Mouse (Mus musculus): Measurements from ENCODE around the gene Dlk1.

Dlk1 gene

GRCm38 (mm10) chr12:109452592-109452991 lies at the start of gene Dlk1:
Gene Dlk1 (plus strand): TSS chr12:109452823.
- ATAC-seq (ENCODE audit: insufficient number of reproducible peaks, low FRiP score, low TSS enrichment), result no peak

DNA sequence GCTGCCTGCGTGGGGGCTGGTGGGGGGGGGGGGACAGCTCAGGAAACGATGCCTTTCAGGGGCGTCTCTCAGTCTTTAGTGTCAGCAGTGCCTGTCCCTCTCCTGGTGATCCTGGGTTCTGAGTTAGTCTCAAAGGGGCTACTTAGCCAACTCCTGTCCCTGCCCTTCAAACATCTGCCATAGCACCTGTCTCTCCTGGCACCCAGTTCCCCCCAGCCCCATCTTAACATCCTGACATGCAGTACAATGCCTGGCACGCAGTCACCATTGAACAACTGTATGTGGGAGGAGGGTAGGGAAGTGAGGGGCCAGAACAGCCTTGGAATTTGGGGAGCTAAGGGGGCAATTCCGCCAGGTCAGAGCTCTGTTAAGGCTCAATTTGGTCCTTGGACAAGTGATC lies 49.7 kb upstream of the Dlk1 start:
- ATAC-seq (ENCODE audit: insufficient number of reproducible peaks, low FRiP score, low TSS enrichment), result no peak

- ATAC-seq (ENCODE audit: insufficient number of reproducible peaks, low FRiP score, low TSS enrichment), result no peak
Measured at GRCm38 (mm10) chr12:109403752-109404151, 48.9 kb upstream of the Dlk1 start.

- no peak for ATAC-seq (ENCODE audit: insufficient number of reproducible peaks, low FRiP score, low TSS enrichment)
Measured at GRCm38 (mm10) chr12:109406018-109406417, 46.6 kb upstream of the Dlk1 start.

DNA sequence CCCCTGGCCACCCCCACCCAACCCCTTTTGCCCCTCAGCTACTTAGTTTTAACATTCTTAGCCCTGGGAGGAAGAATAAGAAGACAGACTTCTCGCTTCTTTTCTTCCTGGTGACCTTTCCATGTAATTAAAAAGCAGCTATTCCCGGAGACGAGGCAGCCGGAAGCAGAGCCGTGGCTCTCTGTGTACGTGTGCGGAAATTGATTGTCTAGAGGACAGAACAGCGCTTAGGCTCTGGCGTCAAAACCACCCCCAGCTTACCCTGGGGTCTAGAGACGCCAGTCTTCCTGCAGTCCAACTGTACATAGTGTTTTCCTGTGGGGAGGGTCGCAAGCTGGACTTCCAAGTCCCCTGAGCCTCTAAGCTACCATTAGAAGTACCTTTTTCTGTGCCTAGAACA lies 41.9 kb upstream of the Dlk1 start:
- ATAC-seq (ENCODE audit: insufficient number of reproducible peaks, low FRiP score, low TSS enrichment), result no peak

- ATAC-seq (ENCODE audit: insufficient number of reproducible peaks, low FRiP score, low TSS enrichment), result no peak
Measured at GRCm38 (mm10) chr12:109411172-109412070, 41.2 kb upstream of the Dlk1 start.

DNA sequence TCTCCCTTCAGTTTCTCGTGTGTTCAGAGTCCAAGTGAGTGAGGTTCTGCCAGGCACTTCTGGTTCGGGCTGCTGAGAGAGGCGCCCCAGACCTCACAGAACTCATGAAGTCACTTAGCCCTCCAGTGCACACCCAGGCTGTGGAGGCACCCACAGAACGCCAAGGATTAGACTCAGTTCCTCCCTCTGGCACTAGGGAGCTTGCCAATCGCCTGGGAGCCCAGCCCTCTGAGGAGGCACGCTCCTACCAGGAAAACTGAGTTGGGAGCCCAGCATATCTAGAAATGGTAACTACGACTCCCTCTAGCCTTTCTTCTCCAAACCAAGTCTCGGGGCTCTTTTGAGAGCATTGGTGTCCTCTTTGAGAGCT lies 40.6 kb upstream of the Dlk1 start:
- no peak for ATAC-seq (ENCODE audit: insufficient number of reproducible peaks, low FRiP score, low TSS enrichment)

GRCm38 (mm10) chr12:109412675-109413074 lies 39.9 kb upstream of the Dlk1 start:
- no peak for ATAC-seq (ENCODE audit: insufficient number of reproducible peaks, low FRiP score, low TSS enrichment)

GRCm38 (mm10) chr12:109413321-109413720 lies 39.3 kb upstream of the Dlk1 start:
- ATAC-seq (ENCODE audit: insufficient number of reproducible peaks, low FRiP score, low TSS enrichment), result no peak

GRCm38 (mm10) chr12:109416681-109417080 lies 35.9 kb upstream of the Dlk1 start:
- no peak for ATAC-seq (ENCODE audit: insufficient number of reproducible peaks, low FRiP score, low TSS enrichment)

DNA sequence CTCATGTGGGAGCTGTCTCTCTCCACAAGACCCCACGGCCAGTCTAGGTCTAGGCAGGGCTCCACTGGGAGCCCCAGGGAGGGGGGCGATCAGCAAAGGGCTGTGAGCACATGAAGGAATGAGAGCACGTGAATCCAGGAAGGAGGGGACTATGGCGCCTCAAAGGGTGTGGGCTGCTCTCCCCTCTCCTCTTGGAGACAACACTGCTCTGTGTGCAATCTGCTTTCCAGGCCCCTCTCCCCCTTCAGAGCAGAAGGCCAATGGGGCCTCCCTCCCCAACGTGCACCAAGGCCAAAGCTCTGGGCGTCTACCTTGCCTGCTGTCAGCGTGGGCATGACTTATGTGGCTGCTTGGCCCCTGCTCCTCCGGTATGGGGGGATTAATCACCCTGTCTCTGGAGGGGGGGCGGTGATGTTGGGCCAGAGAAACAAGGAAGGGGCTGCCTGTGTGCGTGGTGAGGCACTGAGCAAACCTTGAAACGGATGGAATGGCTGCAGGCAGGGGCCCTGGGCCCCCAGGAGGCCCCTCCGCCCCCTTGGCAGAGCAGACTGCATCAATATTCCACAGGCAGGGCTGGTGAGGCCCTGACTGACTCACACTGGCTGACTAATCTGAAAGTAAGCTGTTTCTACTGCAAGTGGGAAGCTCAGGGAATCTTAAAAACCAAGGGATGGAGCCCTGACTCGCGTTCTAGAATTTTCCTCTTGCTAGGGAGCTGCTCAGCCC lies 35.0 kb upstream of the Dlk1 start:
- ATAC-seq (ENCODE audit: insufficient number of reproducible peaks, low FRiP score, low TSS enrichment), result no peak

- no peak for ATAC-seq (ENCODE audit: insufficient number of reproducible peaks, low FRiP score, low TSS enrichment)
Measured at GRCm38 (mm10) chr12:109420006-109420405, 32.6 kb upstream of the Dlk1 start.

DNA sequence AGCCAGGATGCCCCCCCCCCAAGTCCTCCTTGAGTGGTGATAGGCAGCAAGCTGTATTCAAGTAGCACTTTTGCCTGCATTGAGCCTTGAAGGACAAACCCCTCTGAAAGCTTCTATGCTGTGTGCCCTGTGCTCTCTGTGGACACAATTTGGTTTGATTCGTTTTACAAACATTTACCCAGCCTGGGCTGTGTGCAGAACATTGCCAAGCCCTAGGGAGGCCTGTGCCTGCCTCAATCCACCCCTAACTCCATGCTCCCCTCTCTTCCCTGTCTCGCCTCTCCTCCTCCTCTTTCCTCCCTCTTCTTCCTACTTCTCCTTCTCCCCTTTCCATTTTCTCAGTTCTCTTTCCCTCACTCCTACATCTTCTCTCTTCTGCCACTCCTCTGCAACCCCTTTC lies 29.5 kb upstream of the Dlk1 start:
- no peak for ATAC-seq (ENCODE audit: insufficient number of reproducible peaks, low FRiP score, low TSS enrichment)

GRCm38 (mm10) chr12:109423716-109424429 lies 28.8 kb upstream of the Dlk1 start:
- no peak for ATAC-seq (ENCODE audit: insufficient number of reproducible peaks, low FRiP score, low TSS enrichment)

DNA sequence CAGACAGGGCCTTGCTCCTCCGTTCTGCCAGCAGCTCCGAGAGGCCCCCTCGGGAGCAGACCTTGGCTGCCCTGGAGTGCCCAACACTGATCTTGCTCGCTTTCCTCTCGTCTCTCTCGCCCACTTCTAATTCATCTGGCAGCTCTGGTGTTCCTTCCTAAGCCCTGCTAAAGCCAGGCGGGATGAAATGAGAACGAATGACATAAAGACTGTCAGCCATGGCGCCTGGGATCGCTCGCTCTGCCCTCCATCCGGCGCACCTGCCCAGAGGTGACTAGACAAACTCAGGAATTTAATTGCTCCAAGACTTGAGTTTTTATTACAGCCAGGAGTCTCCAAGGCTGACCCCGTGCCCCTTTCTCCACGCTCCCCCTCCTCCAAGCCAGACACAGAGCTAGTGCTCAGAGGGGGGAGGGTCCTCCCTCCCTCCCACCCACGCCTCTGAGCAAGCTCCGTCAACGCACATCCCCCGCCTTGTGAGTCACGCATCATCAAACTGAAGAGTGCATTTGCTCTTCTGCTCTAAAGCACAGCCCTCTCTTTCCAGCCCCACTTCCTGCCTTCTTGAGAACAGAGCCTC lies 27.8 kb upstream of the Dlk1 start:
- ATAC-seq (ENCODE audit: insufficient number of reproducible peaks, low FRiP score, low TSS enrichment), result no peak

DNA sequence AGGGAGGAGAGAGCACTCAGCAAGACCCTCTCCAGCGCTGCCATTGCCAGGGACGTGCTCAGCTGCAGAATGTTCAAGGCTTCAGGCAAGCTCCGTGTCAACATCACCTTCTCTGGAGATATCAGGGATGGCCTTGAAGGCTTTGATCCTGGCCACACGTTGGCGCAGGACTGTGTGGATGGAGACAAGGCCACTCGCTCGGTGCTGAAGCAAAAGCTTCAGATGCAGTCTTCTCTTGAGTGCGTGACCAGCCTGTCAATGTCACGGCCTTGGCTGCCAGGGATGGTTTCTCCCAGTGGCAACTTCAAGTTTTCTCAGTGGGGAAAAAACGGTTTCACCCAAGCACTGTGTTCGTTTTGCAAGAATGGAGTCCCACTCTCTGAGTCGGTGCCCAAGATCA lies 26.6 kb upstream of the Dlk1 start:
- ATAC-seq (ENCODE audit: insufficient number of reproducible peaks, low FRiP score, low TSS enrichment), result no peak

GRCm38 (mm10) chr12:109432475-109433130 lies 20.0 kb upstream of the Dlk1 start:
- ATAC-seq (ENCODE audit: insufficient number of reproducible peaks, low FRiP score, low TSS enrichment), result no peak

DNA sequence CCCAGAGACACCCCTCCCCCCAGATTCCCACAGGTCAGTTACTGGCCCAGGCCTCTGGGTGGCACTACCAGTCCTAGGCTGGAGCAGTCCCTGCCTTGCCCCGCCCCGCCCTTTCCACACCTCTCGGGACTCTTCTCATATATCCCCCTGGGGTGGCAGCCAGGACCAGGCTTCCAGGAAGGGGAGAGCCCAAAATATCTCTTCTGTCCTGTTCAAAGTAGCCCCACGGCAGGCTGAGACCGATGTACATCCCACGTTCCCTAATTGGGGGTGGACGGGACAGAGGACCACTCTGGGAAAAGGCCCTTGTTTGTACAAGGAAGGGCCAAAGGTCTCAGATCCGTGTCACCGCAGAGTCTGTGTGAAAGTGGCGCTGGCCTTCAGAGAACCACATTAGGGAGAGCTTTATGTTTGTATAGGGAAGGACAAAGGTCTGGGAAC lies 16.2 kb upstream of the Dlk1 start:
- no peak for ATAC-seq (ENCODE audit: insufficient number of reproducible peaks, low FRiP score, low TSS enrichment)

GRCm38 (mm10) chr12:109436852-109437251 lies 15.8 kb upstream of the Dlk1 start:
- no peak for ATAC-seq (ENCODE audit: insufficient number of reproducible peaks, low FRiP score, low TSS enrichment)
